Mouse (Mus musculus) mouse embryonic stem cell (cell line): ENCODE data around the gene B3galt4.

ENCODE experiments used
- in situ Hi-C, 2 experiments: fragments of 300-500 bp; cut with MboI; formaldehyde crosslinking; loops; 1 replicate in 1 of 2; 3 replicates in 1 of 2; pipeline ENCODE4 v1.14.3; 2019 to 2020; ENCODE audit warnings: low sequenced_read_pairs in 2 of 2, low pct_unique_long_range_greater_than_20kb in 1 of 2, mixed read lengths in 1 of 2; ENCODE audit not compliant: unreplicated experiment in 1 of 2

B3galt4 gene

GRCm38 (mm10) chr17:33950131-33950625, 1.1 kb downstream of the B3galt4 start:
- in situ Hi-C loops, result no loop called here

GRCm38 (mm10) chr17:33948905-33949537, 2.3 kb downstream of the B3galt4 start:
- in situ Hi-C loops, result no loop called here

GRCm38 (mm10) chr17:33948090-33948904, 3.0 kb downstream of the B3galt4 start:
- in situ Hi-C loops, result no loop called here

GRCm38 (mm10) chr17:33947430-33948089, 3.7 kb downstream of the B3galt4 start:
- in situ Hi-C loops, result no loop called here

GRCm38 (mm10) chr17:33943454-33943853, 7.8 kb downstream of the B3galt4 start:
- in situ Hi-C loops, result no loop called here

DNA sequence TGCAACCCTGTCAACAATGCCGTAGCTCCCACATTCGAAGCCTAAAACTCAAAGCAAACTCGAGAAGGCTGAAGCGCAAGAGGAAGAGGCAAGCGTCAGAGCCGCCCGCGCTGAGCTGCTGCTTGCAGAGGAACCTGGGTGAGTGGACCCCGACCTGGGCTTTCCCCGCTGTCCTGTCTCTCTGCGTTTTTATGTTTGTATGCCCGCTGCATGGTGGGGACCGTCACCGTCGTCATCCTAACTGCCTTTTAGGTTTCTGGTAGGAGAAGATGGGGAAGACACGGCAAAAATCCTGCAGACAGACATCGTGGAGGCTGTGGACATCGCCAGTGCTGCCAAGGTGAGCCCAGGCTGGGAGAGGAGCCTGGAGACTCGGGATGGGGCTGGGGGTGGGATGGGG, 9.9 kb downstream of the B3galt4 start:
- in situ Hi-C loops, result no loop called here

- in situ Hi-C loops, result no loop called here
Observed at GRCm38 (mm10) chr17:33940981-33941380, 10.3 kb downstream of the B3galt4 start.

- in situ Hi-C loops, result no loop called here
Observed at GRCm38 (mm10) chr17:33940206-33940805, 11.0 kb downstream of the B3galt4 start, which contains the start of the genes Pfdn6 and Wdr46. Pfdn6 (minus strand) TSS chr17:33940343. Wdr46 (plus strand) TSS chr17:33940660.

DNA sequence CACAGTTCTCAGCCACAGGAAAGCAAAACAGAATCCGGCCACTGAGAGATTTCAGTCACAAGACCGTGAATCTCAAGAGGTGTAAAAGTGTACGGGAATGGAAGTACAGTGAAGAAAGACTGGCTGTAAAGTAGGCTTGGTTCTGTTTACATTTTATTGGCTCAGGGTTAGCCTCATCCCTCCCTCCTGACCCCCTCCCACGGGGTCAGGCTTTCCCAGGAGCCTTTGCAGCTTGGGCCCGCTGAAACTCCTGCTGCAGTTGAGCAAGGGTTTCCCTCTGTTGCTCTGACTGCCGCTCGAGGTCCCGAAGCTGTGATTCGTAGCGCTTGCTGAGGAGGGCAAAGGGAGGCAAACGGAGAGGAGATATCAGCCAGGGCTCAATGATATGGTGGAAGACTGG, 12.5 kb downstream of the B3galt4 start:
- in situ Hi-C loops, result no loop called here

DNA sequence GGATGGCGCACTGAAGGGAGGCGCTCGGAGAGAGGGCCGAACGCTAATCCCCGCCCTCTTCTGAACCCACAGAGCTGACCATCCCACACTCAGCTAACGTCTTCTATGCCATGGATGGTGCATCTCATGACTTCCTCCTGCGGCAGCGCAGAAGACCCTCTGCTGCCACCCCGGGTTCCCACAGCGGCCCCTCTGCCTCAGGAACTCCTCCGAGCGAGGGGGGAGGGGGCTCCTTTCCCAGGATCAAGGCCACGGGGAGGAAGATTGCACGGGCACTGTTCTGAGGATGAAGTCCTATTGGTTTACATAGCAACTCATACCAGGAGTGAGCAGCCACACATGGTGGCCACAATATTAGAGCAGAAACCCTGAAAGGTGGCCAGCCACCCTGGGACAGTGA, 14.3 kb downstream of the B3galt4 start:
- in situ Hi-C loops, result no loop called here

DNA sequence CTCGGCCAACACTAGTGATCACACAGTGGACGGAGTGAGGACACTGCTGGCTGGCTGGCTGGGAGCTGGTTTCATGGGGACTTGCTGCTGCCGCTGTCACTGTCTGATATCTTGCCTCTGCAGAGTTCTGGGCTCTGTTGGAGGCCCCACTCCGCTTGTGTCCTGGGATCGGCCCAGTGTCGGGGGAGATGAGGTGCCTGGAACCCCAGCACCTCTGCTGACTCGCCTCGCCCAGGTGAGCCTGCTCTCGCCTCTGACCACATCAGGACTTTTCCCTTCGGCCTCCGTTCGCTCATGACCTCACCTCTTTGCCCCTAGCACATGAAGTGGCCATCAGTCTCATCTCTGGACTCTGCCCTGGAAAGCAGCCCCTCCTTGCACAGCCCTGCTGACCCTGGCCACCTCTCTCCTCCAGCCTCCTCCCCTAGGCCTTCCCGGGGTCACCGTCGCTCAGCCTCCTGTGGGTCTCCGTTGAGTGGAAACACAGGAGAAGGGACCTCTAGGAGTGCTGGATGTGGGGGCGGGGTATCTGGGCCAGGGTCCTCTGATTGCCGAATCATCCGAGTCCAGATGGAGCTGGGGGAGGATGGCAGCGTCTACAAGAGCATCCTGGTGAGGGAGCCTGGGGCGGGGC, 15.7 kb downstream of the B3galt4 start:
- in situ Hi-C loops, result no loop called here

DNA sequence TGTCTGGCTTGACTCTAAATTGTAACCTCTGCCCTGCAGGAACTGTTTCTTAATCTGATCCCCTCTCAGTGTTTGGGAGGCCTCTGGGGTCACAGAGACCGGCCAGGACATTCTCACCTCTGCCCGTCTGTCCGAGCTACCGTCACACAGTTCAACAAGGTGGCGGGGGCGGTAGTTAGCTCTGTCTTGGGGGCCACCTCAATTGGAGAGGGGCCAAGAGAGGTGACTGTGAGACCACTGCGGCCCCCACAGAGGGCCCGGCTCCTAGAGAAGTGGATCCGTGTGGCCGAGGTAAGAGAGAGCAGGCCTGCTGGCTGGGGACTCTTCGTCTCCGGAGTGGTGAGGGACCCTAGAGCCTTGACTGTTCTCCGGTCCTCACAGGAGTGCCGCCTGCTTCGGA, 18.3 kb downstream of the B3galt4 start:
- in situ Hi-C loops, result loop anchor here in 1 of 2 experiments (5.0 kb wide), 1 partner anchor 41 kb away; the partner anchor contains the start of gene Kifc1

GRCm38 (mm10) chr17:33932448-33932847, 18.8 kb downstream of the B3galt4 start:
- in situ Hi-C loops, result loop anchor here in 1 of 2 experiments (5.0 kb wide), 1 partner anchor 40 kb away; the partner anchor contains the start of gene Kifc1

GRCm38 (mm10) chr17:33931947-33932346, 19.3 kb downstream of the B3galt4 start:
- in situ Hi-C loops, result loop anchor here in 1 of 2 experiments (5.0 kb wide), 1 partner anchor 40 kb away; the partner anchor contains the start of gene Kifc1

- in situ Hi-C loops, result loop anchor here in 1 of 2 experiments (5.0 kb wide), 1 partner anchor 39 kb away; the partner anchor contains the start of gene Kifc1
Observed at GRCm38 (mm10) chr17:33931159-33931866, 20.0 kb downstream of the B3galt4 start.

GRCm38 (mm10) chr17:33930280-33931158, 20.8 kb downstream of the B3galt4 start:
- in situ Hi-C loops, result loop anchor here in 1 of 2 experiments (5.0 kb wide), 1 partner anchor 38 kb away; the partner anchor contains the start of gene Kifc1
